Mouse (Mus musculus) c-Kit-positive CD71-negative TER-119-negative erythroid progenitor cells, embryonic 14.5 days (primary cell): ENCODE measurements around the gene Iba57.
"Not testable (repeated sequence)": the region's sequence is repeated elsewhere in the genome, so short reads cannot be mapped to it uniquely, and the experiment has no call there.

Source experiments
- DNase-seq: peaks from one replicate; pipeline ENCODE4 v3.0.0-alpha.2; 2013; ENCODE audit warnings: low read depth

Gene Iba57

GRCm38 (mm10) chr11:59163255-59164236, at the start of gene Iba57:
Gene Iba57, minus strand, starts transcription at chr11:59163739.
- DNase-seq, result peak; percentile 91

DNA sequence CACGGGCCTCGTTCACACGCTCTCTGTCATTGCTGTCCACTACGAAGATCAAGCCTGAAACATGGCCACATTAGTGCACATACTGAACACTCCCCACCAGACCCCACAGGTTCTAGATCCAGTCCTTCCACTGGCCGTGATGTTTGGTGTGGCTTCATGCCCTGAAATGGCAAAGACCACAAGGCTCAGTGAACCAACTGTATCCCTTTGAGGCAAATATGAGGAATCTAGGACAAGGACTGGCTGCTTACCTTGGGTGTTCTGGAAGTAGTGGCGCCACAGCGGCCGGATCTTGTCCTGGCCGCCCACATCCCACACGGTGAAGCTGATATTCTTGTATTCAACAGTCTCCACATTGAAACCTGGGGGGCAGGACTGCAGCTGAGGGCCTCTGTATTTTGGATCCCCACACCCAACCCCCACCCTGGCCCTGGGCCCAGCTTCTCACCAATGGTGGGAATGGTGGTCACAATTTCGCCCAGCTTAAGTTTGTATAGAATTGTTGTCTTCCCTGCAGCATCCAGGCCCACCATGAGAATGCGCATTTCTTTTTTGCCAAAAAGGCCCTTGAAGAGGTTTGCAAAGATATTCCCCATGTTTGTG, 49.5 kb upstream of the Iba57 start:
- DNase-seq, result no peak

DNA sequence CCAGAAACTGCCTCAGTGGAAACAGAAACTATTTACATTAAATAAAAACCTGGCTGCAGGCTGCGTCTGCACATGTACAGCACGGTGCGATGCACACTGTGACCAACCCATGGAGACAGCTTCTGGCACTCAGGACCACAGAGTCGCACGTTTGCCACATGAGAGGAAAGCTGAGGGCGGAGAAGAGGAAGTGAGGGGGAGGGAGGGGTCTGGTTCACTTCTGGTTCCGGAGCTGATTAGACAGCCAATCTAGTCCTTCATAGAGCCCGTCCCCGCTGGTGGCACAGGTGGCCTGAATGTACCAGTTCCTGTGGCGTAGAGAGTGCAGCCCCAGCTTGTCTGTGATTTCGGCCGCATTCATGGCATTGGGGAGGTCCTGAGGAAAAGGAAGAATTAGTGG, 48.8 kb upstream of the Iba57 start:
- DNase-seq, result not testable (repeated sequence)

- DNase-seq, result not testable (repeated sequence)
Measured at GRCm38 (mm10) chr11:59211561-59211960, 48.0 kb upstream of the Iba57 start.

- no peak for DNase-seq
Measured at GRCm38 (mm10) chr11:59210020-59210419, 46.5 kb upstream of the Iba57 start.

GRCm38 (mm10) chr11:59209580-59209979, 46.0 kb upstream of the Iba57 start:
- no peak for DNase-seq

DNA sequence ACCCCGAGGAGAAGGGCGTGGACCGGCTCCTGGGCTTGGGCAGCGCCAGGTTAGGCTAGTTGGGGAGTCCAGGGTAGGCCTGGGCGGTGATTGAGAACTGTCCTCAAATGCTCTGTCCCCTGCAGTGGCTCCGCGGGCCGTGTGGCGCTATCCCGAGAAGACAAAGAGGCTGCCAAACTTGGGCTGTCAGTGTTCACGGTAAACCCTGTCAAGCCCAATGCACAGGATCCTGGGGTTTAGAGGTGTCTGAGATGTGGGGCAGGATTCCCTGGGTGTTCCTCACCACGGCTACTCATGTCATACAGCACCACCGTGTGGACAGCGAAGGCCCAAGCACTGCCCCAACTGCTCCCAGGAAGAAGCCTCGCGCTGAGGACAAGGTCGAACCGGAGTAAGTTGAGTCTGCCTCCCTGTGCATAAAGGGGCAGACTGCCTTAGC, 45.5 kb upstream of the Iba57 start:
- no peak for DNase-seq

GRCm38 (mm10) chr11:59208153-59208831, 44.8 kb upstream of the Iba57 start, which contains the start of gene 2310033P09Rik:
Gene 2310033P09Rik, plus strand, starts transcription at chr11:59208321.
- peak; percentile 87 for DNase-seq

DNA sequence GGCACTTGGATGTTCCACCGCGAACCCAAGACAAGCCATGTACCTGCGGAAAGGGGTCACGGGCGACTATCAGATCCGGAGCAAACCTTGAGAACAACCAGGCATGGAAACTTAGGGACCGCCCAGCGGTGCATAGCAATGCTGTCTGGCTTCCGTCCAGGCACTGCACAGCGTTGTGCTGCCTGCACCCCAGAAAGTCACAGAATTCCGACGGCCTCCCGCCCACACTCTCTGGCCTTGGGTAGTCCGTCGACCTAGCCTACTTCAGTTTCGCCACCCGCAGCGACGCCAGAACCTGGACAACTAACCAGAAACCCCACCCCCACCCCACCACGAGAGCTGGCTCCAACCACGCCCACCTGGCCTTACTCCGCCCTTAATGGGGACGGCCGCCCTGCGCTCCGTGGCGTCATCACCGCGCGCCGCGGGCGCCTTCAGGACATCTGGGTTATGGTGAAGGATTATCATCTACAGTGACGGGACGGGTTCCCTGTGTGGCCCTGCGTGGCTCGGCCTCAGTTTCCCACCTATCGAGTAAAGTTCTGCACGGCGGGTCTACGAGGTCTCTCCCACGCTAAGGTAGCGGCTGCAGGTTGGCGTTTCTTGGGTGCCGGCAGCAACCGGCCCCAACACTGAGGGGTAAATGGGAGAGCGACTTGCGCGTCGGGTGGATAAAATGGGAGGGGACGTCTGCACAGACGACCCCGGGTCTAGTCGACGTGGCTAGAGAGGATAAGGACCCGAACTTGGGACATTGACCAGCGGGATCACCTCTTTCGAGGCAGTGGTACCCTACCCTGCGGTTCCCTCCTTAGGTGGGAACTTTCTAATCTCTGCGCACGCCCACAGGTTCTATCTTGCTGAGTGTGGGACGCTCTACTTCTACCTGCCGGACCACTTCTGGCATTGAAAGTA, 38.8 kb upstream of the Iba57 start, which contains the start of gene Mrpl55:
TSS of gene Mrpl55 (plus strand) at position 406 of the 915 bp plus-strand sequence.
- DNase-seq, result peak; percentile 79

GRCm38 (mm10) chr11:59201216-59202002, 37.9 kb upstream of the Iba57 start:
- no peak for DNase-seq

DNA sequence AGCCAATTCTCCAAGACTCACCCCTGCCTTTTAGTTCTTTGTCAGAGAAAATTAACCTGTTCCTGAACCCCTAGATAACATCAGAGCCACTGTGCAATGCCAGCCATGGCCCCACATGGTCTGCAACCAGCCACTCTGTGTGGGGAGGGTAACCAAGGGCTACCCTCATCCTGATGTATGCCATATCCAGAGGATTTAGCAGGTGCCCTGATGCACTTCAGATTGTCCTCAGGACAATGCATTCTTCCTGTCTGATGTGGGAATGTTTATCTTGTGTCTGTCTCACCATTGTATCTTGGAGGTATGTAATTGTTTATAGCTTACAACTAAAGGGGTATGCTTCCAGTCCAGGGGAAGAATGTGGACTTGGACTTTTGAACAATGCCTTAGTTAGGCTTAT, 32.7 kb upstream of the Iba57 start:
- no peak for DNase-seq

DNA sequence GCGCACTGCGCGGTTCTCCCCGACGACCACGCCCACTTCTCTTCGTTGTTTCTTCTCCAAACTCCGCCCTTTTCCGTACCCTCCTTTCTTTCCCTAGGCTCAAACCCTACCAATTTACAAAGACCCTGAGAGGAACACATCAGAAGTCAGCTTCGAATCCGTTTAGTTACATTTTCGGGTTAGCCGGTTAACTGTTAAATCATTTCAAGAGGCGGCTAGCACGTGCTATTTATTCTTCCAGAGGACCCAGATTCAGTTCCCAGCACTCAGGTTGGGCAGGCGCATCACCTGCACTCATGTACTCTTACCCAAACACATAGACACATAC, 28.5 kb upstream of the Iba57 start, which contains the start of gene Guk1:
TSS of gene Guk1 (minus strand) at position 154 of the 328 bp plus-strand sequence.
- DNase-seq, result no peak

- DNase-seq, result peak; percentile 71
Measured at GRCm38 (mm10) chr11:59191231-59192058, 27.9 kb upstream of the Iba57 start.

- no peak for DNase-seq
Measured at GRCm38 (mm10) chr11:59187706-59188105, 24.2 kb upstream of the Iba57 start.

- no peak for DNase-seq
Measured at GRCm38 (mm10) chr11:59185490-59185889, 22.0 kb upstream of the Iba57 start.

- no peak for DNase-seq
Measured at GRCm38 (mm10) chr11:59183821-59184220, 20.3 kb upstream of the Iba57 start.

DNA sequence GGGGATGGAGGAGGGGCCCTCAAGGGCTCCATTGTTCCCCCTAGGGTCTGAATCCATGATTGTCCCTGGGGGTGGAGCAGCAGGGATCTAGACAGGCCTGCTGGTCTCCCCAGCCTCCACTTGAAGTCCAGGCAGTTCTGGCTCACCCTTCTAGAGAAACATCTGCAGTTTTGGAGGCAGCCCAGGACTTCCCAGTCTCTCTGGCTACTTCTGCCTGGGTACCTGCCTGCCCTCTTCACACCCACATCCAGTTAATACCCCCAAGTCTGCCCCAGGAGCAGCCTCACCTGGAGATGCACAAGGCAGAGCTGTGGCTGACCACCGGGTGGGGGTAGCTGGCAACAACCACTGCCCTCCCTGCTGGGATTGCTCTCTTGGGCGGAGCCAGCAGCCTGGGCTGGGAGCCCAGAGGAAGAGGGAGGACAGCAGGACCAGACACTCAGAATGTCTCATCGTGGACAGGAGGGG, 19.4 kb upstream of the Iba57 start, which contains the start of gene Gjc2:
TSS of gene Gjc2 (minus strand) at position 350 of the 468 bp plus-strand sequence.
- DNase-seq, result no peak

DNA sequence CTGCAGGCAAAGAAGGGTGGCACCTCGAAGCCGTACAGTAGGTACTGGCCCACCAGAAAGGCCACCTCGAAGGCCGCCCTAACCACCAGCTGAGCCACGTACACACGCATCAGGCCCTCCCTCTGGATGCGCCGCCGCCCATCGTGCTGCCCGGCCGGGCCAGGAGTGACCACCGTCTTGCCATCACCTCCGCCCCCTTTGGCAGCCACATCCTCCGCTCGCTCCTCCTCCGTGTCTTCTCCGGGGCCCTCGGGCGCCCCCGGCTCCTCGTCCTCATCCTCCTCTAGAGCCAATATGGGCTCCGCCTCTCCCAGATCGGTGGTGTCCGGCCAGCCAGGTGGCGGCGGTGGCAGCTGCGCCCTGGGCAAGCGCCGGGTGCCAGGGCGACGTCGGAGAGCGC, 13.4 kb upstream of the Iba57 start:
- no peak for DNase-seq

DNA sequence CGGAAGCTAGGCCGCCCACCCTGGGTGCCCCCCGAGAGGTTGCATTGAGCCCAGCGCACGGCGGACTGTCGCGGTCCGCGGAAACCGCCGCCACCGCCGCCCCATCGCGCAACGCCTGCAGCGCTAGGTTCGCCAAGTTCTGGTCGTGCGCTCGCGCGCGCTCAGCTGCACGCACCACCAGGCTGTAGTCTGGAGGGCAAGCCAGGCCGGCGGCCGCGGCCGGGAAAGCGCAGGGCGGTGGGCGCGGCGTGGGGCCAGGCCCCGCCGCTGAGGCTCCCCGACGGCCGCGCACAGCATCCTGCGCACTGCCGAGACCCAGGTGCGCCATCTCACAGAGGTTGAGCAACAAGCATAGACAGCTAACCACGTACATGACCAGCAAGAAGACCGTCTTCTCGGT, 12.9 kb upstream of the Iba57 start:
- DNase-seq, result no peak
